Mouse (Mus musculus) heart, postnatal 0 days (tissue): ENCODE data around the gene Tbc1d10b. TPM values are rescaled to one million over a fixed set of nuclear protein-coding genes. Genes with fewer than 3 reads are reported as not detected.
A peak's percentile ranks its signal among the peaks of the same experiment; 100 is the strongest.
"Not testable (repeated sequence)": the region's sequence is repeated elsewhere in the genome, so short reads cannot be mapped to it uniquely, and the experiment has no call there.

Experiments
- ATAC-seq: fragments of 200-750 bp; cut with Nextera tagmentation; 2 replicates; pipeline ENCODE4 v1.8.0; 2017; ENCODE audit warnings: low read depth, moderate number of reproducible peaks, moderate library complexity; ENCODE audit not compliant: insufficient read depth
- DNase-seq: peaks from one replicate; pipeline ENCODE4 v3.0.0-alpha.2; 2016; ENCODE audit warnings: low spot score
- H3K27ac ChIP-seq: fragments of 300-500 bp; sonication (generic); 2 replicates; pipeline ENCODE4 v1.5.1; 2014; ENCODE audit warnings: low read depth, mild to moderate bottlenecking
- H3K27me3 ChIP-seq: fragments of 300-500 bp; sonication (generic); 2 replicates; pipeline ENCODE4 v1.6.1; 2014; ENCODE audit warnings: low read length, mixed read lengths; ENCODE audit not compliant: control insufficient read depth, insufficient read depth
- H3K36me3 ChIP-seq: fragments of 300-500 bp; sonication (generic); replicated peaks from 2 replicates; pipeline ENCODE4 v1.6.1; 2014; ENCODE audit warnings: low read length, mixed read lengths; ENCODE audit not compliant: control insufficient read depth, insufficient read depth
- H3K4me1 ChIP-seq: fragments of 300-500 bp; sonication (generic); 2 replicates; pipeline ENCODE4 v1.6.1; 2014; ENCODE audit warnings: antibody characterized with exemption; ENCODE audit not compliant: control insufficient read depth, insufficient read depth
- H3K4me2 ChIP-seq: fragments of 300-500 bp; sonication (generic); 2 replicates; pipeline ENCODE4 v1.6.1; 2014; ENCODE audit warnings: low read depth, mild to moderate bottlenecking, low read length, moderate library complexity
- H3K4me3 ChIP-seq: fragments of 300-500 bp; sonication (generic); 2 replicates; pipeline ENCODE4 v1.5.1; 2014; ENCODE audit warnings: low read depth, low read length
- H3K9ac ChIP-seq: fragments of 300-500 bp; sonication (generic); replicated peaks from 2 replicates; pipeline ENCODE4 v1.6.1; 2014; ENCODE audit warnings: low read depth, low read length, mixed read lengths
- H3K9me3 ChIP-seq: fragments of 300-500 bp; sonication (generic); replicated peaks from 2 replicates; pipeline ENCODE4 v1.6.1; 2016; ENCODE audit warnings: low read length; ENCODE audit not compliant: control insufficient read depth
- CTCF ChIP-seq: IDR thresholded peaks from 2 replicates; pipeline ENCODE4 v1.5.1; 2016; ENCODE audit warnings: antibody characterized with exemption, control low read depth, low read depth
- EP300 ChIP-seq: IDR thresholded peaks from 2 replicates; pipeline ENCODE4 v1.6.1; 2016; ENCODE audit warnings: antibody characterized with exemption, low read depth
- WGBS: fragments of 180-500 bp; shearing (Covaris S2); extraction: QIAGEN DNeasy Blood & Tissue Kit; methylation state at CpG from one replicate; pipeline ENCODE4 v1.1.7; 2014; 5-methylcytosine and 5-hydroxymethylcytosine counted together
- polyA plus RNA-seq: library from polyadenylated mRNA; unstranded; fragments of >200 nt; fragmentation: Nextera tagmentation; extraction: Ambion mirVana; gene quantifications from 2 replicates; pipeline ENCODE4 v1.2.1, GENCODE M21; 2015
- total RNA-seq: library from RNA; depleted of rRNA; stranded (reverse); fragments of >200 nt; gene quantifications from 2 replicates; pipeline ENCODE4 v1.2.3, GENCODE M21; 2014; ENCODE audit warnings: low replicate concordance

The Tbc1d10b gene
- total and polyA plus RNA-seq, 2 experiments from 2014 or later, result 10.8 to 45.3 TPM

GRCm38 (mm10) chr7:127188305-127189276 lies 19.7 kb downstream of the Tbc1d10b start:
- H3K4me3 ChIP-seq, result no peak overlapping the region
- ATAC-seq (no peak), DNase-seq (no peak)
- TF ChIP-seq CTCF (no peak), EP300 (no peak)
- no peak overlapping the region for H3K4me2 ChIP-seq
- 69% methylated on average over 17 of the region's 17 CpGs for WGBS
- peak overlapping the region; percentile 2; the same call in 1 of the 2 replicates for H3K27ac ChIP-seq
- H3K36me3 ChIP-seq, result peaks cover 26% of the 10 kb centered on the region
- H3K9me3 ChIP-seq, result no peaks in the 10 kb centered on the region
- no peak overlapping the region for H3K9ac ChIP-seq
- H3K27me3 ChIP-seq, result no peaks in the 10 kb centered on the region
- no peaks in the 10 kb centered on the region for H3K4me1 ChIP-seq

DNA sequence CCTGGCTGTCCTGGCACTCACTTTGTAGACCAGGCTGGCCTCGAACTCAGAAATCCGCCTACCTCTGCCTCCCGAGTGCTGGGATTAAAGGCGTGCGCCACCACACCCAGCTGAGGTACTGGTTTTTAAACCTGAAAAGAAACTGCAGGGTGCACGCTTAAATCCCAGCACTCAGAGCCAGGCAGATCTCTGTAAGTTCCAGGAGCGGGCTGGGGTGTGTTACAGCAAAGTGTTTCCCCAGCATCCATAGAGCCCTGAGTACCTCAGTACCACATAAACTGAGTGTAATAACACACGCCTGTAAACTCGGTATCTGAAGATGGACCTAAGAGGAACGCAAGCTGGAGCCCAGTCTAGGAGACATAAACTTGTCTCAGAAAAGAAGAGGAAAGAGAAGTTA lies 20.9 kb downstream of the Tbc1d10b start:
- H3K4me3 ChIP-seq, result no peak overlapping the region
- no peak overlapping the region for H3K4me2 ChIP-seq
- peaks cover 14% of the 10 kb centered on the region for H3K36me3 ChIP-seq
- DNase-seq (no peak), ATAC-seq (no peak)
- H3K9ac ChIP-seq, result no peak overlapping the region
- no peak for TF ChIP-seq EP300
- no peak for TF ChIP-seq CTCF
- H3K27me3 ChIP-seq, result no peaks in the 10 kb centered on the region
- H3K4me1 ChIP-seq, result no peaks in the 10 kb centered on the region
- 72% methylated on average over 9 of the region's 10 CpGs for WGBS
- no peak overlapping the region for H3K27ac ChIP-seq
- H3K9me3 ChIP-seq, result no peaks in the 10 kb centered on the region

- H3K27me3 ChIP-seq, result no peaks in the 10 kb centered on the region
- no peak for TF ChIP-seq EP300
- peak; percentile 71 for TF ChIP-seq CTCF
- H3K4me1 ChIP-seq, result no peaks in the 10 kb centered on the region
- no peaks in the 10 kb centered on the region for H3K36me3 ChIP-seq
- no peak overlapping the region for H3K9ac ChIP-seq
- no peaks in the 10 kb centered on the region for H3K9me3 ChIP-seq
- H3K4me3 ChIP-seq, result no peak overlapping the region
- DNase-seq (peak; percentile 56), ATAC-seq (peak; percentile 39; the same call in 1 of the 2 replicates)
- WGBS, result 51% methylated on average over 3 of the region's 3 CpGs
- H3K27ac ChIP-seq, result no peak overlapping the region
- no peak overlapping the region for H3K4me2 ChIP-seq
Measured at GRCm38 (mm10) chr7:127185601-127186000, 22.7 kb downstream of the Tbc1d10b start.

DNA sequence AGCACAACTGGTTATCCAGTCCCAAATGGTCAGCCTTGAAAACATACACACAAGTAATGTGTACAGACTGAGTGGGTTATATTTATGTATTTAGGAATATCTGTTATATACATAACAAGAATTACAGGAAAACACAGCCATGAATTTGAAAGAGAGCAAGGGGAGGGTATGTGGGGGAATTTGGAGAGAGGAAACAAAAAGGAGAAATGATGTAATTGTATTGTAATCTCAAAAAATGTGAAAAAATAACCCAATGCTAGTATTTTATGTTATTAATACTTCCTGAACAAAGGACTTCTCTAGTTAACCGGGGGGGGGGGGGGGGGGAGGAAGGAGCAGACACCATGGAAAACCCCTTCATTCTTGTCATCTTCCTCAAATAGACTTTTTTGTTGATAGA lies 23.5 kb downstream of the Tbc1d10b start:
- H3K27ac ChIP-seq, result no peak overlapping the region
- TF ChIP-seq CTCF, result no peak
- TF ChIP-seq EP300, result no peak
- DNase-seq (no peak), ATAC-seq (no peak)
- H3K36me3 ChIP-seq, result no peaks in the 10 kb centered on the region
- no peak overlapping the region for H3K9ac ChIP-seq
- H3K4me2 ChIP-seq, result no peak overlapping the region
- no peaks in the 10 kb centered on the region for H3K27me3 ChIP-seq
- H3K4me3 ChIP-seq, result no peak overlapping the region
- 13% methylated on average over 1 of the region's 1 CpGs for WGBS
- H3K4me1 ChIP-seq, result no peaks in the 10 kb centered on the region
- no peaks in the 10 kb centered on the region for H3K9me3 ChIP-seq

DNA sequence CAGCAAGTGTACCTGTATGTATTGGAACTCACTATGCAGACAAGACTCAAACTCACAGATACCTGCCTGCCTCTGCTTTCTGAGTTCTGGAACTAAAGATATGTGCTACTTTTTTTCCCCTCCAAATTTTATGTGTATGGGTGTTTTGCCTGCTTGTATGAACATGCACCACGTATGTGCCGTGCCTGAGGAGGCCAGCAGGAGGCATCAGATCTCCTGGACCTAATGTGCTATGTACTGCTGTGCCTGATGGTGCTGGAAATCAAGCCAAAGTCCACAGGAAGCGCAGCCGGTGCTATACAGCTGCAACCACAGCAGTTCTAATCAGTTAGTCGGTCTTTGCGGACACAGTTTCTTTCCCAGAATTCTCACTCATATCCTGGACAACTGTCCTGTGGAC lies 24.4 kb downstream of the Tbc1d10b start:
- ATAC-seq (no peak), DNase-seq (no peak)
- H3K9ac ChIP-seq, result no peak overlapping the region
- H3K36me3 ChIP-seq, result no peaks in the 10 kb centered on the region
- no peak overlapping the region for H3K4me2 ChIP-seq
- H3K9me3 ChIP-seq, result no peaks in the 10 kb centered on the region
- H3K27me3 ChIP-seq, result no peaks in the 10 kb centered on the region
- no peak for TF ChIP-seq CTCF
- TF ChIP-seq EP300, result no peak
- no peaks in the 10 kb centered on the region for H3K4me1 ChIP-seq
- WGBS, result 70% methylated on average over 6 of the region's 6 CpGs
- no peak overlapping the region for H3K27ac ChIP-seq
- no peak overlapping the region for H3K4me3 ChIP-seq

- H3K4me2 ChIP-seq, result no peak overlapping the region
- no peak overlapping the region for H3K4me3 ChIP-seq
- no peak for TF ChIP-seq CTCF
- TF ChIP-seq EP300, result no peak
- H3K9me3 ChIP-seq, result no peaks in the 10 kb centered on the region
- no peaks in the 10 kb centered on the region for H3K27me3 ChIP-seq
- no peaks in the 10 kb centered on the region for H3K4me1 ChIP-seq
- ATAC-seq, result no peak
- no peak for DNase-seq
- 62% methylated on average over 8 of the region's 8 CpGs for WGBS
- no peak overlapping the region for H3K27ac ChIP-seq
- H3K36me3 ChIP-seq, result no peaks in the 10 kb centered on the region
- H3K9ac ChIP-seq, result no peak overlapping the region
Measured at GRCm38 (mm10) chr7:127183345-127183744, 24.9 kb downstream of the Tbc1d10b start.

DNA sequence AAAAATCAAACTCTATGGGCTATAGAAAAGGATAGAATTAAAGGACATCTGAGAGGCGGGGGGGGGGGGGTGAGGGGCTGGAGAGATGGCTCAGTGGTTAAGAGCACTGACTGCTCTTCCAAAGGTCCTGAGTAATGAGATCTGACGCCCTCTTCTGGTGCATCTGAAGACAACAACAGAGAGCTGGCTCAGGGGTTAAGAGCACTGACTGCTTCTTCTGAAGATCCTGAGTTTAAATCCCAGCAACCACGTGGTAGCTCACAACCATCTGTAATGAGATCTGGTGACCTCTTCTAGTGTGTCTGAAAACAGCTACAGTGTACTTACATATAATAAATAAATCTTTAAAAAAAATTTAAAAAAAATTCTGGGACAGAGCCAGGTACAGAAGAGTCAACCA lies 26.5 kb downstream of the Tbc1d10b start:
- WGBS, result 28% methylated on average over 3 of the region's 3 CpGs
- not testable (repeated sequence) for ATAC-seq, H3K4me3 ChIP-seq

More for the DNA sequence above, 26.5 kb downstream of the Tbc1d10b start:
- H3K4me1 ChIP-seq, H3K9ac ChIP-seq, H3K9me3 ChIP-seq, H3K4me2 ChIP-seq, H3K27ac ChIP-seq, DNase-seq, H3K27me3 ChIP-seq, H3K36me3 ChIP-seq: not testable (repeated sequence)
